Mouse (Mus musculus) midbrain, postnatal 0 days (tissue): ENCODE data around the gene Ifi208. TPM values are rescaled to one million over a fixed set of nuclear protein-coding genes. Genes with fewer than 3 reads are reported as not detected.
"Not testable (repeated sequence)": the region's sequence is repeated elsewhere in the genome, so short reads cannot be mapped to it uniquely, and the experiment has no call there.

Source experiments
- ATAC-seq: fragments of 200-750 bp; cut with Nextera tagmentation; 2 replicates; pipeline ENCODE4 v1.8.0; 2017; ENCODE audit warnings: moderate number of reproducible peaks, mild to moderate bottlenecking, moderate TSS enrichment, moderate library complexity; ENCODE audit not compliant: low FRiP score
- DNase-seq: peaks from one replicate; pipeline ENCODE4 v3.0.0-alpha.2; 2015; ENCODE audit warnings: low spot score
- H3K27ac ChIP-seq: fragments of 300-500 bp; sonication (generic); 2 replicates; pipeline ENCODE4 v1.5.1; 2014; ENCODE audit warnings: low read depth, mild to moderate bottlenecking, low read length, mixed read lengths
- H3K27me3 ChIP-seq: fragments of 300-500 bp; sonication (generic); 2 replicates; pipeline ENCODE4 v1.6.1; 2014; ENCODE audit warnings: low read length, control low read depth, mixed read lengths; ENCODE audit not compliant: insufficient read depth
- H3K36me3 ChIP-seq: fragments of 300-500 bp; sonication (generic); 2 replicates; pipeline ENCODE4 v1.6.1; 2014; ENCODE audit warnings: low read length, control low read depth, mixed read lengths; ENCODE audit not compliant: insufficient read depth
- H3K4me1 ChIP-seq: fragments of 300-500 bp; sonication (generic); 2 replicates; pipeline ENCODE4 v1.6.1; 2014; ENCODE audit warnings: mild to moderate bottlenecking, control low read depth, antibody characterized with exemption, low read length, mixed read lengths; ENCODE audit not compliant: insufficient read depth
- H3K4me2 ChIP-seq: fragments of 300-500 bp; sonication (generic); 2 replicates; pipeline ENCODE4 v1.6.1; 2014; ENCODE audit warnings: low read depth, mild to moderate bottlenecking, low read length, mixed read lengths; ENCODE audit not compliant: poor library complexity, severe bottlenecking
- H3K4me3 ChIP-seq: fragments of 300-500 bp; sonication (generic); 2 replicates; pipeline ENCODE4 v1.5.1; 2014; ENCODE audit warnings: low read depth, mild to moderate bottlenecking, low read length, moderate library complexity
- H3K9ac ChIP-seq: fragments of 300-500 bp; sonication (generic); replicated peaks from 2 replicates; pipeline ENCODE4 v1.6.1; 2014; ENCODE audit warnings: mild to moderate bottlenecking, low read length, moderate library complexity, mixed read lengths; ENCODE audit not compliant: poor library complexity, severe bottlenecking
- H3K9me3 ChIP-seq: fragments of 300-500 bp; sonication (generic); 2 replicates; pipeline ENCODE4 v1.6.1; 2016; ENCODE audit warnings: low read length, control low read depth
- CTCF ChIP-seq: IDR thresholded peaks from 2 replicates; pipeline ENCODE4 v1.5.1; 2016; ENCODE audit warnings: antibody characterized with exemption, mild to moderate bottlenecking
- WGBS: fragments of 180-500 bp; shearing (Covaris S2); extraction: QIAGEN DNeasy Blood & Tissue Kit; methylation state at CpG from one replicate; pipeline ENCODE4 v1.1.7; 2014; 5-methylcytosine and 5-hydroxymethylcytosine counted together
- polyA plus RNA-seq: library from polyadenylated mRNA; unstranded; fragments of >200 nt; fragmentation: Nextera tagmentation; extraction: Ambion mirVana; gene quantifications from 2 replicates; pipeline ENCODE4 v1.2.1, GENCODE M21; 2015
- total RNA-seq: library from RNA; depleted of rRNA; stranded (reverse); fragments of >200 nt; gene quantifications from 2 replicates; pipeline ENCODE4 v1.2.3, GENCODE M21; 2014

The Ifi208 gene
- total and polyA plus RNA-seq, 2 experiments from 2014 or later: not detected

DNA sequence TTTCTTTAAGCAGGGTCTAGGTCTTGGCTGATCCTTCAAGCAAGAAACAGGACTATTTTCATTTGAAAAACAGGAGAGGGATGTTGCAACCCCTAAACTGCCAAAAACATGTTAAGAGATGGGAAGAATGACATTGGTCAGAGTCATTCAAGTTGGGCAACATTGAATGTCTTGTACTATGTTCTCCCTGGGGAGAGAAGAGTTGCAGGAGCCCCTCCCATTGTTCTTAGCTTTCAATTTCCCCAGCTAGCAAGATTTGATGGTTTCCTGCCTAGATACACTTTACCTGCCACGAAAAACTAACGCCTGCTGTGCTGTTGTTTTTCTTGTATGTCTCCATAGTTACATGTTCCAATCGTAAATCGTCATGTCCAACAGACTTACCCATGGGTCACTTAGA lies 15.5 kb upstream of the Ifi208 start:
- ATAC-seq (no peak), DNase-seq (no peak)
- Histone ChIP-seq H3K9ac (no peak overlapping the region), H3K4me1 (no peaks in the 10 kb centered on the region), H3K9me3 (no peaks in the 10 kb centered on the region), H3K4me3 (no peak overlapping the region), H3K27ac (no peak overlapping the region), H3K27me3 (no peaks in the 10 kb centered on the region), H3K36me3 (no peaks in the 10 kb centered on the region), H3K4me2 (no peak overlapping the region)
- no peak for TF ChIP-seq CTCF
- WGBS: 78% methylated on average over 4 of the region's 4 CpGs

- H3K4me3 ChIP-seq, H3K9ac ChIP-seq, H3K4me2 ChIP-seq, H3K27me3 ChIP-seq, H3K36me3 ChIP-seq, H3K4me1 ChIP-seq, H3K9me3 ChIP-seq, ATAC-seq, DNase-seq, H3K27ac ChIP-seq: not testable (repeated sequence)
- WGBS: 91% methylated on average over 1 of the region's 1 CpGs
These were observed 5.1 kb downstream of the Ifi208 start for GRCm38 (mm10) chr1:173678605-173679004.

DNA sequence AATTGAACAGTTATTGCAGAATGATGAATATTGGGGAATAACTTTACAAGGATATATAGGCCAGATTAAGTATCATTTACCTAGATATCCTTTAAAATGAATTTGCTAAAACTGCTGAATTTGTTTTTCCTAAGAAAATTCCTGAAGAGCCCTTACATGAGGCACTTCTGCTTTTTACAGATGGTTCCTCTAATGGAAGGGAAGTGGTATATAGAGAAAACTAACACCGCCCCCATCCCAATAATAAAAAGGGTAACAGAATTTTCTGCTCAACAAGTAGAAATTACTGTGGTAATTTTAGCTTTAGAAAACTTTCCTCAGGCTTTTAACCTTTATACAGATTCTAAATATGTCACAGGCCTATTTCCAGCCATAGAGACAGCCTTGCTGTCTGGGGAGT lies 20.8 kb downstream of the Ifi208 start:
- no peaks in the 10 kb centered on the region for H3K27me3 ChIP-seq
- H3K27ac ChIP-seq: no peak overlapping the region
- no peaks in the 10 kb centered on the region for H3K36me3 ChIP-seq
- no peaks in the 10 kb centered on the region for H3K9me3 ChIP-seq
- 92% methylated on average over 1 of the region's 1 CpGs for WGBS
- H3K4me1 ChIP-seq: no peaks in the 10 kb centered on the region
- DNase-seq: no peak
- no peak overlapping the region for H3K9ac ChIP-seq
- no peak overlapping the region for H3K4me2 ChIP-seq
- no peak for TF ChIP-seq CTCF
- ATAC-seq: no peak
- no peak overlapping the region for H3K4me3 ChIP-seq

DNA sequence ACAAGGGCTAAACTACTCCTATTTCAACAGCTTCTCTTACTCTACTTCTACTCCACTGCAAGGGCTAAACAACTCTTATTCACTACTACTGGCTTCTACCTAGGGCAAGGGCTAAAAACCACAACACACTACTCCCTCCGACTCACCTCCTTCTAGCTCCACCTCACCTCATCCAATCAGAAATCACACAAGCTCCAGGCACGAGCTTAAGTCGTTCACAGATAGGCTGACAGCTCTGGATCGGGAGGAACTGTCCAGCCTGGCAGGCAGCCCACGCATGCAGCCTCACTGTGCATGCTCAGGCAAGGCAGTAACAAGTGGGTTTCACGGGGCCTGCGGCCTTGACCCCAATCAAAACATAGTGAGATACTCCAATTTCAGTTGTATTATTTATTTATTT lies 59.7 kb downstream of the Ifi208 start:
- H3K9me3 ChIP-seq: no peaks in the 10 kb centered on the region
- no peaks in the 10 kb centered on the region for H3K27me3 ChIP-seq
- ATAC-seq: no peak
- no peak overlapping the region for H3K27ac ChIP-seq
- no peak overlapping the region for H3K9ac ChIP-seq
- 41% methylated on average over 7 of the region's 7 CpGs for WGBS
- no peaks in the 10 kb centered on the region for H3K36me3 ChIP-seq
- no peak overlapping the region for H3K4me3 ChIP-seq
- H3K4me1 ChIP-seq: no peaks in the 10 kb centered on the region
- no peak for TF ChIP-seq CTCF
- H3K4me2 ChIP-seq: no peak overlapping the region
- no peak for DNase-seq

- not testable (repeated sequence) for H3K9me3 ChIP-seq, ATAC-seq, H3K27ac ChIP-seq, H3K27me3 ChIP-seq, H3K36me3 ChIP-seq, H3K9ac ChIP-seq, DNase-seq, H3K4me1 ChIP-seq, H3K4me3 ChIP-seq, H3K4me2 ChIP-seq
- 91% methylated on average over 4 of the region's 4 CpGs for WGBS
These were observed 61.5 kb downstream of the Ifi208 start for GRCm38 (mm10) chr1:173735015-173735414.

DNA sequence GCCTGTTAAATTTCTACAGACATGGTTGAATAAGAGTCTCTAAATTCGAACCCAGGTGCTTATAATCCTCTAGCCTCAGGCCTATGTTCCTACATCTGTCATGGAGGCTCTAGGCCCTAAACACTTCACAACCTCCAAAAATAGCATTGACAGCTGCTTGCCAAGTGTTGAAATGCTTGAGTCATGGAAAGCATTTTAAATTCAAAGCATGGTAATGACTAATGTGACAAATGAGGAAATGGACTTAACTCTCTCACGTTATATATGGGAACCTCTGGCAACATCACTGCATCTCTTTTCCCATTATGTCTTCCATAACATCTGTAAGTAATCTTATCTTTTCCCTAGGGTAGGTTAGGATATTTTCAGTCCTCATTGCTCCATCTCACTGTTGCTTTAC lies 63.5 kb downstream of the Ifi208 start:
- 73% methylated on average over 2 of the region's 2 CpGs for WGBS
- ATAC-seq (no peak), DNase-seq (no peak)
- no peaks in the 10 kb centered on the region for H3K4me1 ChIP-seq
- no peak overlapping the region for H3K27ac ChIP-seq
- no peak for TF ChIP-seq CTCF
- H3K9me3 ChIP-seq: no peaks in the 10 kb centered on the region
- no peaks in the 10 kb centered on the region for H3K27me3 ChIP-seq
- H3K4me2 ChIP-seq: no peak overlapping the region
- H3K4me3 ChIP-seq: no peak overlapping the region
- no peaks in the 10 kb centered on the region for H3K36me3 ChIP-seq
- H3K9ac ChIP-seq: no peak overlapping the region

DNA sequence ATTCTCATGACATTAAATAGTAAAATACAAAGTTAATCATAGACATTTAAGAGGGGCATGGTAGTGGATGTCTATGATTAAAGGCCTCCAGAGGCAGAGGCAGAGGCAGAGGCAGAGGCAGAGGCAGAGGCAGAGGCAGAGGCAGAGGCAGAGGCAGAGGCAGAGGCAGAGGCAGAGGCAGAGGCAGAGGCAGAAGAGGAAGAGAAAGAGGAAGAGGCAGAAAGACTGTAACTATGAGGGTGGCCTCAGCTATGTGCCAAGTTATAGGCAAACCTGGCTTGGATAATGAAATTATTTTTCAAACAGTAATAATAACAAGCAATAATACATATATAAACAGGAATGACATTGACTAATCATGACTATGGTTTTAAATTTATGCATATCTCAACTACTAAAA lies 67.1 kb downstream of the Ifi208 start:
- no peak overlapping the region for H3K9ac ChIP-seq
- no peak for ATAC-seq
- H3K36me3 ChIP-seq: no peaks in the 10 kb centered on the region
- no peak for DNase-seq
- H3K4me2 ChIP-seq: no peak overlapping the region
- no peak for TF ChIP-seq CTCF
- no peak overlapping the region for H3K27ac ChIP-seq
- no peak overlapping the region for H3K4me3 ChIP-seq
- H3K27me3 ChIP-seq: no peaks in the 10 kb centered on the region
- H3K4me1 ChIP-seq: no peaks in the 10 kb centered on the region
- no peaks in the 10 kb centered on the region for H3K9me3 ChIP-seq
